Mouse (Mus musculus) intestine, embryonic 16.5 days (tissue): ENCODE results near the gene Sema6c. TPM values are rescaled to one million over a fixed set of nuclear protein-coding genes. Genes with fewer than 3 reads are reported as not detected.

ENCODE experiments used
- ATAC-seq: fragments of 200-750 bp; cut with Nextera tagmentation; 2 replicates; pipeline ENCODE4 v1.8.0; 2017; ENCODE audit warnings: moderate TSS enrichment, moderate library complexity
- H3K27ac ChIP-seq: fragments of 300-500 bp; sonication (generic); 2 replicates; pipeline ENCODE4 v1.5.1; 2014; ENCODE audit warnings: mild to moderate bottlenecking, low read length
- H3K27me3 ChIP-seq: fragments of 300-500 bp; sonication (generic); replicated peaks from 2 replicates; pipeline ENCODE4 v1.6.1; 2014; ENCODE audit warnings: low read length, control low read depth, mixed read lengths; ENCODE audit not compliant: control insufficient read depth, insufficient read depth
- H3K36me3 ChIP-seq: fragments of 300-500 bp; sonication (generic); 2 replicates; pipeline ENCODE4 v1.6.1; 2014; ENCODE audit warnings: low read length, control low read depth; ENCODE audit not compliant: control insufficient read depth, insufficient read depth
- H3K4me1 ChIP-seq: fragments of 300-500 bp; sonication (generic); 2 replicates; pipeline ENCODE4 v1.6.1; 2014; ENCODE audit warnings: low read length, control low read depth, mixed read lengths; ENCODE audit not compliant: control insufficient read depth, insufficient read depth
- H3K4me2 ChIP-seq: fragments of 300-500 bp; sonication (generic); 2 replicates; pipeline ENCODE4 v1.6.1; 2014; ENCODE audit warnings: low read depth, low read length, control low read depth
- H3K4me3 ChIP-seq: fragments of 300-500 bp; sonication (generic); 2 replicates; pipeline ENCODE4 v1.5.1; 2014; ENCODE audit warnings: mild to moderate bottlenecking, low read length
- H3K9ac ChIP-seq: fragments of 300-500 bp; sonication (generic); 2 replicates; pipeline ENCODE4 v1.6.1; 2014; ENCODE audit warnings: low read depth, low read length
- H3K9me3 ChIP-seq: fragments of 300-500 bp; sonication (generic); 2 replicates; pipeline ENCODE4 v1.6.1; 2016; ENCODE audit warnings: low read length, control low read depth; ENCODE audit not compliant: control insufficient read depth
- WGBS: fragments of 180-500 bp; shearing (Covaris S2); extraction: QIAGEN DNeasy Blood & Tissue Kit; methylation state at CpG from one replicate; pipeline ENCODE4 v1.1.7; 2014; 5-methylcytosine and 5-hydroxymethylcytosine counted together
- polyA plus RNA-seq: library from polyadenylated mRNA; unstranded; fragments of >200 nt; fragmentation: Nextera tagmentation; extraction: Ambion mirVana; gene quantifications from 2 replicates; pipeline ENCODE4 v1.2.1, GENCODE M21; 2015

Sema6c gene
- polyA plus RNA-seq, 1 experiment from 2014 or later = 1.1 TPM

- Histone ChIP-seq H3K36me3 (no peaks in the 10 kb centered on the region), H3K9ac (no peak overlapping the region), H3K9me3 (no peaks in the 10 kb centered on the region), H3K4me1 (peaks cover 28% of the 10 kb centered on the region), H3K27me3 (no peaks in the 10 kb centered on the region), H3K4me2 (peak overlapping the region; percentile 90; the same call in 1 of the 2 replicates), H3K4me3 (peak overlapping the region; percentile 64; the same call in 1 of the 2 replicates), H3K27ac (no peak overlapping the region)
- WGBS = 37% methylated on average over 2 of the region's 2 CpGs
- no peak for ATAC-seq
Measured at GRCm38 (mm10) chr3:95162345-95162628, 2.0 kb downstream of the Sema6c start.

- ATAC-seq = no peak
- Histone ChIP-seq H3K27ac (no peak overlapping the region), H3K9ac (peak overlapping the region; percentile 5; the same call in 1 of the 2 replicates), H3K4me3 (no peak overlapping the region), H3K36me3 (no peaks in the 10 kb centered on the region), H3K4me2 (no peak overlapping the region), H3K9me3 (no peaks in the 10 kb centered on the region), H3K4me1 (peaks cover 28% of the 10 kb centered on the region), H3K27me3 (no peaks in the 10 kb centered on the region)
- WGBS = 44% methylated on average over 11 of the region's 11 CpGs
Measured at GRCm38 (mm10) chr3:95163419-95164255, 3.4 kb downstream of the Sema6c start.

GRCm38 (mm10) chr3:95164256-95164550, 3.9 kb downstream of the Sema6c start:
- Histone ChIP-seq H3K4me3 (no peak overlapping the region), H3K27me3 (no peaks in the 10 kb centered on the region), H3K9ac (no peak overlapping the region), H3K36me3 (no peaks in the 10 kb centered on the region), H3K27ac (no peak overlapping the region), H3K4me2 (no peak overlapping the region), H3K9me3 (no peaks in the 10 kb centered on the region), H3K4me1 (peaks cover 28% of the 10 kb centered on the region)
- no peak for ATAC-seq
- WGBS = 87% methylated on average over 5 of the region's 5 CpGs

GRCm38 (mm10) chr3:95164840-95165239, 4.6 kb downstream of the Sema6c start:
- WGBS = 78% methylated on average over 5 of the region's 5 CpGs
- no peaks in the 10 kb centered on the region for H3K9me3 ChIP-seq
- no peak for ATAC-seq
- no peak overlapping the region for H3K4me3 ChIP-seq
- no peak overlapping the region for H3K4me2 ChIP-seq
- H3K4me1 ChIP-seq = peaks cover 25% of the 10 kb centered on the region
- no peaks in the 10 kb centered on the region for H3K36me3 ChIP-seq
- no peaks in the 10 kb centered on the region for H3K27me3 ChIP-seq
- no peak overlapping the region for H3K9ac ChIP-seq
- no peak overlapping the region for H3K27ac ChIP-seq

GRCm38 (mm10) chr3:95169996-95170395, 9.7 kb downstream of the Sema6c start:
- ATAC-seq = no peak
- 90% methylated on average over 10 of the region's 10 CpGs for WGBS
- H3K4me1 ChIP-seq = peaks cover 7% of the 10 kb centered on the region

GRCm38 (mm10) chr3:95171105-95171504, 10.8 kb downstream of the Sema6c start:
- ATAC-seq = no peak
- H3K4me2 ChIP-seq = no peak overlapping the region
- no peak overlapping the region for H3K27ac ChIP-seq
- H3K36me3 ChIP-seq = no peaks in the 10 kb centered on the region
- H3K9ac ChIP-seq = no peak overlapping the region
- no peak overlapping the region for H3K4me3 ChIP-seq
- peaks cover 27% of the 10 kb centered on the region for H3K27me3 ChIP-seq
- WGBS = 79% methylated on average over 6 of the region's 6 CpGs
- H3K4me1 ChIP-seq = peaks cover 7% of the 10 kb centered on the region
- H3K9me3 ChIP-seq = no peaks in the 10 kb centered on the region

More at GRCm38 (mm10) chr3:95169996-95170395, 9.7 kb downstream of the Sema6c start:
- no peak overlapping the region for H3K27ac ChIP-seq
- H3K9me3 ChIP-seq = no peaks in the 10 kb centered on the region
- no peaks in the 10 kb centered on the region for H3K36me3 ChIP-seq
- no peak overlapping the region for H3K4me2 ChIP-seq
- H3K4me3 ChIP-seq = no peak overlapping the region
- no peak overlapping the region for H3K9ac ChIP-seq
- peaks cover 27% of the 10 kb centered on the region for H3K27me3 ChIP-seq

GRCm38 (mm10) chr3:95172526-95173255, 12.4 kb downstream of the Sema6c start:
- H3K4me1 ChIP-seq = peaks cover 7% of the 10 kb centered on the region
- ATAC-seq = peak; percentile 41
- H3K36me3 ChIP-seq = no peaks in the 10 kb centered on the region
- whole genome bisulfite sequencing = 39% methylated on average over 84 of the region's 84 CpGs
- H3K9me3 ChIP-seq = no peaks in the 10 kb centered on the region
- peak overlapping the region; percentile 67 for H3K4me2 ChIP-seq
- no peak overlapping the region for H3K27ac ChIP-seq
- peaks cover 27% of the 10 kb centered on the region for H3K27me3 ChIP-seq
- H3K4me3 ChIP-seq = peak overlapping the region; percentile 48
- peak overlapping the region; percentile 61; the same call in 1 of the 2 replicates for H3K9ac ChIP-seq

GRCm38 (mm10) chr3:95173256-95173949, 13.1 kb downstream of the Sema6c start:
- H3K4me3 ChIP-seq = peak overlapping the region; percentile 48
- H3K36me3 ChIP-seq = no peaks in the 10 kb centered on the region
- peaks cover 7% of the 10 kb centered on the region for H3K4me1 ChIP-seq
- H3K27me3 ChIP-seq = peaks cover 27% of the 10 kb centered on the region
- H3K4me2 ChIP-seq = peak overlapping the region; percentile 67
- peak overlapping the region; percentile 61 for H3K9ac ChIP-seq
- H3K9me3 ChIP-seq = no peaks in the 10 kb centered on the region
- no peak overlapping the region for H3K27ac ChIP-seq
- peak; percentile 41; the same call in 1 of the 2 replicates for ATAC-seq
- WGBS = 19% methylated on average over 58 of the region's 58 CpGs

- Histone ChIP-seq H3K4me2 (peak overlapping the region; percentile 67), H3K27me3 (peaks cover 27% of the 10 kb centered on the region), H3K4me3 (peak overlapping the region; percentile 48), H3K4me1 (peaks cover 7% of the 10 kb centered on the region), H3K9ac (no peak overlapping the region), H3K36me3 (no peaks in the 10 kb centered on the region), H3K9me3 (no peaks in the 10 kb centered on the region), H3K27ac (no peak overlapping the region)
- 16% methylated on average over 16 of the region's 16 CpGs for WGBS
- ATAC-seq = peak; percentile 39; the same call in 1 of the 2 replicates
Measured at GRCm38 (mm10) chr3:95174011-95174592, 13.8 kb downstream of the Sema6c start.
